Mouse (Mus musculus) fibroblast of lung, adult 2 months (primary cell): ENCODE data around the gene Slc9a2.

Experiments
- DNase-seq: peaks from one replicate; pipeline ENCODE4 v3.0.0-alpha.2; 2011; ENCODE audit warnings: low read depth

Slc9a2 gene

GRCm38 (mm10) chr1:40788956-40789355 is 108.6 kb downstream of the Slc9a2 start:
- no peak for DNase-seq

GRCm38 (mm10) chr1:40789666-40790233 is 109.4 kb downstream of the Slc9a2 start:
- DNase-seq, result peak; percentile 69

GRCm38 (mm10) chr1:40790324-40791141 is 110.2 kb downstream of the Slc9a2 start, which contains the start of gene Mfsd9:
Gene Mfsd9, minus strand, starts transcription at chr1:40790687.
- DNase-seq, result peak; percentile 78

- no peak for DNase-seq
Observed at GRCm38 (mm10) chr1:40795508-40795907, 115.1 kb downstream of the Slc9a2 start.

- peak; percentile 30 for DNase-seq
Observed at GRCm38 (mm10) chr1:40797348-40797747, 117.0 kb downstream of the Slc9a2 start.

- DNase-seq, result no peak
Observed at GRCm38 (mm10) chr1:40799121-40799520, 118.7 kb downstream of the Slc9a2 start.

- DNase-seq, result no peak
Observed at GRCm38 (mm10) chr1:40800908-40801307, 120.5 kb downstream of the Slc9a2 start.

GRCm38 (mm10) chr1:40802759-40803158 is 122.4 kb downstream of the Slc9a2 start:
- DNase-seq, result peak; percentile 24

- no peak for DNase-seq
Observed at GRCm38 (mm10) chr1:40804118-40804517, 123.7 kb downstream of the Slc9a2 start.

- DNase-seq, result no peak
Observed at GRCm38 (mm10) chr1:40805351-40805750, 125.0 kb downstream of the Slc9a2 start, which contains the start of gene Tmem182. Gene Tmem182, plus strand, starts transcription at chr1:40805601.

- no peak for DNase-seq
Observed at GRCm38 (mm10) chr1:40805891-40806290, 125.5 kb downstream of the Slc9a2 start.

GRCm38 (mm10) chr1:40808643-40809042 is 128.3 kb downstream of the Slc9a2 start:
- DNase-seq, result no peak

GRCm38 (mm10) chr1:40815071-40815845 is 134.9 kb downstream of the Slc9a2 start:
- DNase-seq, result no peak
